Mouse (Mus musculus) bone marrow, adult 2 months (tissue): ENCODE measurements around the gene Ntn4. TPM values are rescaled to one million over a fixed set of nuclear protein-coding genes. Genes with fewer than 3 reads are reported as not detected.

ENCODE experiments used
- H3K27ac ChIP-seq: fragments of 200-500 bp; 2 replicates; pipeline ENCODE4 v1.5.1; 2012; ENCODE audit warnings: low read depth, mild to moderate bottlenecking, control low read depth, inconsistent platforms, low read length; ENCODE audit not compliant: control insufficient read depth, poor library complexity, insufficient read depth
- H3K4me1 ChIP-seq: fragments of 200-500 bp; 2 replicates; pipeline ENCODE4 v1.6.1; 2011; ENCODE audit warnings: low read length; ENCODE audit not compliant: control insufficient read depth, insufficient read depth
- H3K4me3 ChIP-seq: fragments of 200-500 bp; replicated peaks from 2 replicates; pipeline ENCODE3; 2011; ENCODE audit warnings: mild to moderate bottlenecking, low read depth, low read length, control low read depth; ENCODE audit not compliant: control insufficient read depth
- CTCF ChIP-seq: fragments of 200-500 bp; IDR thresholded peaks from 2 replicates; pipeline ENCODE4 v1.5.1; 2011; ENCODE audit warnings: low read length, control low read depth; ENCODE audit not compliant: control insufficient read depth, insufficient read depth
- POLR2A ChIP-seq: fragments of 200-500 bp; IDR thresholded peaks from 2 replicates; pipeline ENCODE4 v1.6.1; 2011; ENCODE audit warnings: low read depth, mild to moderate bottlenecking, control low read depth, low read length, borderline replicate concordance; ENCODE audit not compliant: control insufficient read depth
- WGBS: fragments of 180-500 bp; shearing (Covaris S2); methylation state at CpG from one replicate; pipeline ENCODE4 v1.1.7; 2018; 5-methylcytosine and 5-hydroxymethylcytosine counted together
- polyA plus RNA-seq: library from polyadenylated mRNA; stranded (reverse); fragments of >200 nt; gene quantifications from 2 replicates; pipeline ENCODE4 v1.2.4, GENCODE M21; 2011; ENCODE audit warnings: low replicate concordance; ENCODE audit not compliant: missing spikeins, insufficient read depth, insufficient read length

The Ntn4 gene
- polyA plus RNA-seq, 1 experiment: 3.7 TPM

DNA sequence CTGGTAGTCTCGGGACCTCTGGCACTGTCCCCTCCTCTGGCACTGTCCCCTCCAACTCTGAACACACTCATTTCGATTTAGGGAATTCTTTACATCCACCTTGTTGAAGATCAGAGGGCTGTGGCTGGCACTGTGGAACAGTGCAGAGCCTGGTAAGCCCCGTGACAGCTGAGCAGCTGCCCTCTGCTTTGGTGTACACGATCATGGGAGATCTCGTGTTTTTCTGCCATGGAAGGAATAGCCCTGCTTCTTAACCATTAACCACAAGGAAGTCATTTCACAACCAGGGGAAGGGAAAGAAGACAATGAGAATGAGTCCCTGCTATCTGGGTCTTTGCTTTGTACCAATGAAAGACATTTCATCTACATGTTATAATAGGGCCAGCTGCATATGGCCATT lies 21.5 kb downstream of the Ntn4 start:
- H3K27ac ChIP-seq: no peak overlapping the region
- H3K4me3 ChIP-seq: no peak overlapping the region
- no peak for TF ChIP-seq POLR2A
- TF ChIP-seq CTCF: no peak
- WGBS: 32% methylated on average over 5 of the region's 5 CpGs
- no peaks in the 10 kb centered on the region for H3K4me1 ChIP-seq

DNA sequence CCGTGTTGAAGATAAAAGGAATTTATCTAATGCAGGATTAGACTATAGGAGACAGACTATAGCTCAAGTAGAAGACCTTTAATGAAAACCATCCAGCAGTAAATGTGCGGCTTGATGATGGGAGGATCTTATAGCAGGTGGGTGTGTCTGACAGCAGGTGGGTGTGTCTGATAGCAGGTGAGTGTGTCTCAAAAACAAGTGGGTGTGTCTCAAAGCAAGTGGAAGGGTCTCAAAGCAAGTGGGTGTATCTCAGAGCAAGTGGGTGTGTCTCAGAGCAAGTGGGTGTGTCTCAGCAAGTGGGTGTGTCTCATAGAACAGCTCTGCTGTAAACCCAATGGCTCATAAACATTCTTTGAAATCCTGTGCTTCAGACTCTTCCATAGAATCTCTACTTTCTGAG lies 25.7 kb downstream of the Ntn4 start:
- TF ChIP-seq CTCF (no peak), POLR2A (no peak)
- Histone ChIP-seq H3K4me1 (no peaks in the 10 kb centered on the region), H3K4me3 (no peak overlapping the region), H3K27ac (no peak overlapping the region)
- 55% methylated on average over 2 of the region's 2 CpGs for WGBS

DNA sequence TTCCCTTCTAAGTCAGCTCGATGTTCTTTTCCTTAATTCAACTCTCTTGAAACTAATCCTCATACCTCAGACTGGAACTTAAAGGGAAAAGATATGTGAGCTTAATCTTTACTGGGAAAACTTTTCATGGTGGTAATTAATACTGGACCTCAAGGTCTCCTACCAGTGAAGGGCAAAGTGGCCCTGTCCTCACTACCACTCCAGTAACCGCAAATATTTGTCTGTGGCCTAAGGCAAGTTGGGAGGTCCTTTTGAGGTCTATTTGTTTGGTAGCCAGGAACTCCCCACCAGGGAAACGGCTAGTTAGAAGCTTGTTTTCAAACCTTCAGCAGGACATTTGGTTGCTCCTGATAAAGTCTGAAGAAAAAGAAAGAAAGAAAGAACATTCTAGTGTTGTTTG lies 26.5 kb downstream of the Ntn4 start:
- WGBS: 55% methylated on average over 3 of the region's 3 CpGs
- H3K27ac ChIP-seq: no peak overlapping the region; the same call in 1 of the 2 replicates

DNA sequence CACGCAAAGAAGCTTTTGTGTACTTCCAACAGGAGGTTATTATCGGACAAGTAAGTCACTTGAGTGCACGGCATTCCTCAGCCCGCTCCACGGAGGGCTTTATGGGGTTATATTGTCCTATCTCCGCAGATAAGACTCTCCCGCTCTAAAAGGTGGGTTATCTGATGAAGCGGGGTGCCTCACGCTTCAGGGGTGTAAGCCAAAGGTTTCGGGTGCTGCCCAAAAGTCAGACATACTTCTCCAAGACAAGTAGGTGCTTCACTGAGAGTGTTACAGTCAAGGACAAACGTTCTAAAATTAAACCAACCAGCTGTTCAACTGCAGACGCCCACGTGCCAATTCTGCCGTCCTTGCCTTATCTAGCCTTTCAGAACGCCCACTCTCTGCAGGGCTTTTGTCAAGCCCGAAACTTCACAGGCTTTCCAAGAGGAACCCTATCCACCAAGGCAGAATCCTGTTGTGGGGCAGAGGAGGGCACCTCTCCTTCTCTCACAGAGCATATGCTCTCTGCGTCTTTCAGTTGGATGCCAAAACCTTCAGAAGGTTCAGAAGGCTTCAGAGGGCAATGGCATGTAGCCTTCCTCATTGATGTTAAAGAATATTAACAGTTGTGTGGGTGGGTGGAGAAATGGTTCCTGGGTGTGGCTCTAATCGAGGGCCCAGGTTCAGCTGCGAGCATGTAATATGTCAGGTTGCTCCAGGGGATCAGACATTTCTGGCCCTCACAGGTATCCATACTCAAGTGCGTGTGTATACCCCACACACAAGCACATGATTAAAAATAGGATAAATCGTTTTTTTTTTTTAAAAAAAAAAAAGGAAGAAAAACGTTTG lies 32.4 kb downstream of the Ntn4 start:
- peak overlapping the region; percentile 54 for H3K27ac ChIP-seq
- 63% methylated on average over 22 of the region's 22 CpGs for WGBS

More for the DNA sequence above, 26.5 kb downstream of the Ntn4 start:
- Histone ChIP-seq H3K4me1 (no peaks in the 10 kb centered on the region), H3K4me3 (no peak overlapping the region)
- TF ChIP-seq POLR2A: no peak
- no peak for TF ChIP-seq CTCF

DNA sequence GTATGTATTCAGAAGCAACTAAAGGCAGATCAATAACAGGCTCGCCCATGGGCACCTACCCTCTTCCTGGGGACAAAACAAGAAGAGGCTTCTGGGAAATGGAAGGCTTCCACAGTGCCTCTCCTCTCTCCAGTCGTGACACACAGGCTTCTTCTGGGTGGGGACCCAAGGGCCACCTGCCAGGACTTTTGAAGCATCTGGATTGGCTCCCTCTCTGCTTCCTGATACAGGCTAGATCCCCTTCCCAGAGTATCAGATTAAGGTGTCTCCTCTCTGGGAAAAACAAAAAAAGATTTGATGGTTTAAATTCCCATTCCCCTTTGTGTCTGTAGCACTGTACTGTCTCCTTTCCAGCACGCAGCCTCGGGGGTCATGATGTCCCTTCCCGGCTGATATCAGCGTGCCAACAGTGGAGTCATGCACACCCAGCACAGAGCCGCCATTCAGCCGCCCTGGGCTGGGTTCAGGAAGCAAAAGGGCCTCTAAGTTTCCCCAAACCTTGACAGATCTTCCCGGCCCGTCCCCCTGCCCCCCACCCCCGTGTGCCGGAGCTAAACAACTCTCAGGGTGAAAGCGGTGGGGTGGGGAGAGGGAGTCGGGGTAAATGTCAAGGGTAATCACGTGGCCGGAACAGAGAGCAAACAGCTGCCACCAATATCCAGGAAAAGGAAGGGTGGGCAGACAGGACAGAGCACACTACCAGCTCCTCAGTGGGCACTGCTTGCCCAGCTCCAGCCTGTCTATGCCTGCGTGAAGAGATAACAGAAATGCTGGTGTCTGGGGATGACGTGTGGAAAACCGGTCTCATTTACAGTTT lies 38.9 kb downstream of the Ntn4 start:
- WGBS: 17% methylated on average over 19 of the region's 19 CpGs
- TF ChIP-seq POLR2A (no peak), CTCF (no peak)
- Histone ChIP-seq H3K27ac (peak overlapping the region; percentile 32), H3K4me3 (no peak overlapping the region), H3K4me1 (no peaks in the 10 kb centered on the region; the same call in 1 of the 2 replicates)

More for the DNA sequence above, 32.4 kb downstream of the Ntn4 start:
- H3K4me1 ChIP-seq: no peaks in the 10 kb centered on the region; the same call in 1 of the 2 replicates
- no peak overlapping the region for H3K4me3 ChIP-seq
- TF ChIP-seq POLR2A (no peak), CTCF (no peak)

DNA sequence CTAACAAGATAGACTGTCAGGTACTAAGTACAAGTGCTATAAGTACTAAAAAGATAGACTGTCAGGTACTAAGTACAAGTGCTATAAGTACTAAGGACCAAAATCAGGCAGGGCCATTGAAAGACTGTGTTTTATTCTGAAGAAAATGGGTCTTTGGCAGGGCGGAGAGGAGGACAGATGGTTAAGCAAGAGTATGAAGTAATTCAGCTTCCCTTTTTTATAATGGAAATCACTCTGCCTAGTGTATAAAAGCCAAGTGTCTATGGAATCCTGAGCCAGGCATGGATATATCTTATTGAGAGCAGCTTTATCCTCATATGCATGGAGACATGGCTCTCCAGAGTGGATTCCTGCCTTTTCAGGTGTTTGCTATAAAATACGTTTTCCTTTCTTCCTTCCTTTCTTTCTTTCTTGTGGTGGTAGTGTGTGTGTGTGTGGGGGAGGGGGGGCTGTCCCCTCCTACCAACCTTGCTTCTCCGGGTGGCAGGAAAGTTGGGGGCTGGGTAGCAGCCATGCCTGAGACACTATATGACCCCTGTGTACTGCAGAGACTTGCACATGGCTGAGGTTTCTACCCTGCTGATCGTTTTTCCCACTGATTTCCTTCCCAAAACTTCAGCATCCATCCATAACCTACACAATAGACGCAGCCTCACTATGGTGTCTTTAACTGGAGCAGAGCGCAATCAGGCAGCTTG lies 40.3 kb downstream of the Ntn4 start:
- TF ChIP-seq POLR2A: no peak
- no peak for TF ChIP-seq CTCF
- no peak overlapping the region for H3K4me3 ChIP-seq
- no peak overlapping the region for H3K27ac ChIP-seq
- peaks cover 1% of the 10 kb centered on the region for H3K4me1 ChIP-seq
- WGBS: 40% methylated on average over 6 of the region's 6 CpGs

DNA sequence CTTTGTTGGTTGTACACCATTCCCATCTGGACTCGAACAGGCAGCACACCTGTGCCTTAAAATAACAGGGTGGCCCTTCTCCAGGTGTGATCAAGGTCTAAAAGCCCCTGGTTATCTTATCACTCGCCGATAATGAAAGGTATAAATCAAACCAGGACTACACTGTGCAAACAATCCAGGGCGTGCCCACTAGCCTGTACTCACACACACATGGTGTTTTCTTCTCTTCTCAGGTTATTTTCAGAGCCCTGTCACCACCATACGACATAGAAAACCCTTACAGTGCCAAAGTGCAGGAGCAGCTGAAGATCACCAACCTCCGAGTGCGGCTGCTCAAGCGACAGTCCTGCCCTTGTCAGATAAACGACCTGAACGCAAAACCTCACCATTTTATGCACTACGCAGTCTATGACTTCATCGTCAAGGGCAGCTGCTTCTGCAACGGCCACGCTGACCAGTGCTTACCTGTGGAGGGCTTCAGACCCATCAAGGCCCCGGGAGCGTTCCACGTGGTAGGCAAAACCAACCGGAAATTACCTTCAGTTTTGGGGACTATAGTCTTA lies 41.8 kb downstream of the Ntn4 start:
- peak overlapping the region; percentile 36 for H3K4me3 ChIP-seq

DNA sequence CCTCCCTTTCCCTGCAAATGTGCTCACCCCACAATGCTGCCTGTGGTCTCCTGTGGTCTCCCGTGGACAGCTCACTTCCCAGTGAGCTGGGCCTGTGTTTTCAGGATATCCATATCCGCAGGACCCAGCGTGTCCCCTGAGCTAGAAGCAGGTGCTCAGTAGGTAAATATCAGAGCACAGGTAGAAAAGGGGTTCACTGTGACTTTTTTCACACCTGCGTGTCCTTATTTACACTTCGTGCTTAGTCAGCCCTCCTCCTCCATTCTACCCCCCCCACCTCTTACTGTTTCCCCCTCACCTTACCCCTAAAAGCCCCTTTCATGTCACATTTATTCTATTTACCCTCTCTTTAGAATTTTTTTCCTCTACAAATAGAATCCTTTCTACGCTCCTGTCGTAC lies 42.7 kb downstream of the Ntn4 start:
- Histone ChIP-seq H3K27ac (no peak overlapping the region), H3K4me1 (peaks cover 1% of the 10 kb centered on the region), H3K4me3 (no peak overlapping the region)
- TF ChIP-seq POLR2A (no peak), CTCF (no peak)
- 84% methylated on average over 7 of the region's 7 CpGs for WGBS

More for the DNA sequence above, 41.8 kb downstream of the Ntn4 start:
- WGBS: 65% methylated on average over 18 of the region's 18 CpGs
- Histone ChIP-seq H3K4me1 (peaks cover 1% of the 10 kb centered on the region), H3K27ac (peak overlapping the region; percentile 54; the same call in 1 of the 2 replicates)
- no peak for TF ChIP-seq POLR2A
- no peak for TF ChIP-seq CTCF
